Mouse (Mus musculus): ENCODE data around the gene Echs1. TPM values are rescaled to one million over a fixed set of nuclear protein-coding genes. Genes with fewer than 3 reads are reported as not detected.
"Not testable (repeated sequence)": the region's sequence is repeated elsewhere in the genome, so short reads cannot be mapped to it uniquely, and the experiment has no call there.

Echs1 gene
- polyA plus RNA-seq, 1 experiment from 2014 or later = 136 TPM

DNA sequence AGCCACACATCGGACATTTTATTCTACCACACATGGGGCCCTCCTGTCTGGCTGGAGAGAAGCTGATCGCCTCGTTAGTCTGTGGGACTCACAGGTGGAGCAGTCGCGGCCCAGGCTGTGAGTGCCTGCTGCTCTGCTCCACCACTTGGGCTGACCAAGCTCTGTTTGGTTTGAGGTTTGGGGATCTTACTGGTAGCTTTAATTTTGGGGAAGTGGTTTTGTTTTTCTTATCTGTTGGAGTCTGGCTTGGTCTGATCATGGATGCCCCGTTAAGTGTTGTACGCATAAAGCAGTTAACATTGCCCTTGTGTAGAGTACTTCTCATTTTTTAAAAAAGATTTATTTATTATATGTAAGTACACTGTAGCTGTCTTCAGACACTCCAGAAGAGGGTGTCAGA, 17.8 kb upstream of the Echs1 start:
- WGBS = 90% methylated on average over 7 of the region's 7 CpGs

DNA sequence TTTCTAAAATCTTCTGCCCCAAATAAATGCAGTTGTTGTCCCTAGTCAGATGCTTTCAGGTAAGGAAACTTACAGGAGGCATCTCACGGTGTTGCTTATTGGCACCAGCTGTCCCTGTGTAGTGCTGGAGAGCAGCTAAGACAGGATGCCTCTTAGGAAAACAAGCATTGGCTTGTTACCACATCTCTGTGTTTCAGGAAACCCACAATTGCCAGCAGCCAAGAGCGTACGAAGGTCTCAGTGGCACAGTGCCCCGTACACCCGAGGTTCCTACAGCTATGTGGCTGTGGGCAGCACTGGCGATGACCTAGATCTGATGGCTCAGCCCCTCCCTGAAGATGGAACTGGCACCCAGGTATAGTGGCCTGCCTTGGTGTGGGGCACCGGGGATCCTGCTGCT, 15.9 kb upstream of the Echs1 start:
- not testable (repeated sequence) for H3K4me1 ChIP-seq; H3K9ac ChIP-seq; H3K27ac ChIP-seq; H3K4me2 ChIP-seq; H3K9me3 ChIP-seq; ATAC-seq (ENCODE audit: low FRiP score); H3K27me3 ChIP-seq; H3K4me3 ChIP-seq (replicated peaks); H3K36me3 ChIP-seq (replicated peaks)
- WGBS = 93% methylated on average over 7 of the region's 7 CpGs

More for the DNA sequence above, 17.8 kb upstream of the Echs1 start:
- not testable (repeated sequence) for H3K9ac ChIP-seq; H3K4me2 ChIP-seq; H3K27me3 ChIP-seq; H3K36me3 ChIP-seq (replicated peaks); H3K4me1 ChIP-seq; H3K9me3 ChIP-seq; H3K27ac ChIP-seq; H3K4me3 ChIP-seq (replicated peaks); ATAC-seq (ENCODE audit: low FRiP score)

DNA sequence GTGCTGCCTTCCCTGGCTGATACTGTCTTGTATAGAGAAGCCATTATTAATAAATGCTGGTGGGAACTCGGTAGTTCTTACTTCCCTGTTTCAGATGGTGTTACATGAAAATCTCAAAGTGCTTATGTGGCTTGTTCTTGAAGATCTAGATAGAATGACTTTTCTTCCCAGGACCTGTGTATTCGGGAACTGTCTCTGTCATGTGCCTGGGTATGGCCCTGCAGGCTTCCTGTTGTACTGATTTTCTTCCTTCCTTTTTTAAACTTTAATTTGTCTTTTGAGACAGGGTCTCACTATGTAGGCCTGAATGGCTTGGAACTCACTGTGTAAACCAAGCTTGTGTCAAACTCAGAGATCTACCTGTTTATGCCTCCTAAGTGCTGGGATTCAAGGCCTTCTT, 11.6 kb upstream of the Echs1 start:
- peaks cover 3% of the 10 kb centered on the region; the same call in 1 of the 2 replicates for H3K36me3 ChIP-seq (replicated peaks)
- no peak for ATAC-seq (ENCODE audit: low FRiP score)
- H3K4me2 ChIP-seq = no peak overlapping the region
- H3K9me3 ChIP-seq = no peaks in the 10 kb centered on the region
- peaks cover 4% of the 10 kb centered on the region; the same call in 1 of the 2 replicates for H3K4me1 ChIP-seq
- H3K27me3 ChIP-seq = peaks cover 12% of the 10 kb centered on the region; the same call in 1 of the 2 replicates
- H3K27ac ChIP-seq = no peak overlapping the region
- H3K9ac ChIP-seq = no peak overlapping the region
- H3K4me3 ChIP-seq (replicated peaks) = no peak overlapping the region
- 90% methylated on average over 2 of the region's 2 CpGs for WGBS

DNA sequence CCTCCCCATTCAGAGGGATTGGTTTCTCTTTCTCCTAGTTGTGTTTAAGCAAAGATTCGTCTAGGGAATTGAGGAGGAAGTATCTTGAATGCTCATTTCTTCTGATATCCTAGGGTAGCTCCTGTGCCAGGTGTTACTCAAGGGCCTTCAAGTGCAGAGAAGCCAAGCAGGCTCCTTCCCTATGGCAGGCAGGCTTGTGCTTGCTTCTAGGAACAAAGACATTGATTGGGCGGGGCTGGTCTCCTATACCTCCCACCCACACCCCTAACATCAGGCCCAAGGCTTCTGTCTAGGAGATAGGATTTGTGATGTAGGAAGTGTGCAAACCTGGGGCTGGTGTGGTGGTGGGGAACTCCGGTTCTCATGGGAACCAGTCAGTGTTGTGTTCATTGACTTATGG, 10.7 kb upstream of the Echs1 start:
- Histone ChIP-seq H3K27me3 (peaks cover 12% of the 10 kb centered on the region; the same call in 1 of the 2 replicates), H3K9ac (no peak overlapping the region), H3K4me1 (peaks cover 4% of the 10 kb centered on the region; the same call in 1 of the 2 replicates), H3K27ac (no peak overlapping the region), H3K9me3 (no peaks in the 10 kb centered on the region), H3K4me2 (no peak overlapping the region), H3K36me3 (replicated peaks) (peaks cover 3% of the 10 kb centered on the region; the same call in 1 of the 2 replicates), H3K4me3 (replicated peaks) (no peak overlapping the region)
- no peak for ATAC-seq (ENCODE audit: low FRiP score)
- 93% methylated on average over 3 of the region's 3 CpGs for WGBS

DNA sequence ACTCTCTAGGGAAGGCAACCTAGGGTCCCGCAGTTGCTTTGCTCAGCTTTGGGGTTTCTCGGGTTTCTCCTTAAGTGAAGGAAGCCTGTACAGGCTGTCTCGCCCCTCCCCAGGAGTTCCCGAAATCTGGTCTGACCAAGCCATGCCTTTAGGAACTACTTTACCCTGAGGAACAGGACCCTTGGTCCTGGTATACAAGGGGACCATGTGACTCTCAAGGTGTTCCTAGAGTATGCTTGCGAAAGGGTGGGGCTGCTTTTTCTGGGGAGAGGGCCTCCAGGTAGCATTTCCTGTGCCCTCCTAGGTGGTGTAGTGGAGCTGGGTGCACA, 9.7 kb upstream of the Echs1 start:
- H3K4me2 ChIP-seq = peak overlapping the region; percentile 80
- peak overlapping the region; percentile 61 for H3K9ac ChIP-seq
- H3K27me3 ChIP-seq = peaks cover 12% of the 10 kb centered on the region; the same call in 1 of the 2 replicates
- H3K4me1 ChIP-seq = peaks cover 4% of the 10 kb centered on the region; the same call in 1 of the 2 replicates
- no peak overlapping the region for H3K27ac ChIP-seq
- WGBS = 6% methylated on average over 5 of the region's 5 CpGs
- H3K36me3 ChIP-seq (replicated peaks) = peaks cover 3% of the 10 kb centered on the region; the same call in 1 of the 2 replicates
- peak; percentile 5; the same call in 1 of the 2 replicates for ATAC-seq (ENCODE audit: low FRiP score)
- peak overlapping the region; percentile 52 for H3K4me3 ChIP-seq (replicated peaks)
- no peaks in the 10 kb centered on the region for H3K9me3 ChIP-seq

DNA sequence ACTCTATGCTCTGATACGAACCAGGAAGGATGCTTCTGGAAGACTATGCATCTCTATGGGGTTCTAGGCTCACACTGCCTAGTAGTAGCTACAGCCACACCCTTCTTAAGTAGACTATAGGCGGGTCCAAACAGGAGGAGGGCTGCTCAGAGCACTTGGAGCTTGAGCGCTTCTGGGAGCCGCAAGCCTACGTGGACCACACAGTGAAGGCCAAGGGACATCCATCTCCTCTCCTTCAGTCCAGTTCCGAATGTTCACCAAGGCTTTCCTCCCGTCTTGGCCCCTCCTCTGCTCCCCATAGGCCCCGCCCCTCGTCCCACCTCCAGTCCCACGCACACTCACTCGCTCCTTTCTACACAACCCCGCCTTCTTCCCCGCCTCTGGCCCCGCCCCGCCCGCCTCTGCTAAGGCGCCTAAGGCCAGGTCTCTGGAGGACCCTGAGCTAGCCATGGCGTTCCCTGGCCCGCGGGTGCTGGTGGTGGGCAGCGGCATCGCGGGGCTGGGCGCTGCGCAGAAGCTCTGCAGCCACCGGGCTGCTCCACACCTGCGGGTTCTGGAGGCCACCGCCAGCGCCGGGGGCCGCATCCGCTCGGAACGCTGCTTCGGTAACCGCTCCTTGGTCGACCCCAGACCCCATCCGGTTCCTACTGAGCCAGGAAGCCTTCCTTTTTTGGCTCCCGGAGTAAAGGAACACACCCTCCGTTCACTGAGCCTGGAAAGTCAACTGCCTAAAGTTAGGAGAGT, 9.2 kb upstream of the Echs1 start:
- Histone ChIP-seq H3K4me3 (replicated peaks) (peak overlapping the region; percentile 52), H3K9me3 (no peaks in the 10 kb centered on the region), H3K36me3 (replicated peaks) (peaks cover 3% of the 10 kb centered on the region; the same call in 1 of the 2 replicates), H3K27ac (no peak overlapping the region), H3K4me2 (peak overlapping the region; percentile 80), H3K27me3 (peaks cover 12% of the 10 kb centered on the region; the same call in 1 of the 2 replicates), H3K4me1 (peaks cover 4% of the 10 kb centered on the region; the same call in 1 of the 2 replicates), H3K9ac (peak overlapping the region; percentile 61)
- peak; percentile 98 for ATAC-seq (ENCODE audit: low FRiP score)
- 1% methylated on average over 40 of the region's 40 CpGs for WGBS

DNA sequence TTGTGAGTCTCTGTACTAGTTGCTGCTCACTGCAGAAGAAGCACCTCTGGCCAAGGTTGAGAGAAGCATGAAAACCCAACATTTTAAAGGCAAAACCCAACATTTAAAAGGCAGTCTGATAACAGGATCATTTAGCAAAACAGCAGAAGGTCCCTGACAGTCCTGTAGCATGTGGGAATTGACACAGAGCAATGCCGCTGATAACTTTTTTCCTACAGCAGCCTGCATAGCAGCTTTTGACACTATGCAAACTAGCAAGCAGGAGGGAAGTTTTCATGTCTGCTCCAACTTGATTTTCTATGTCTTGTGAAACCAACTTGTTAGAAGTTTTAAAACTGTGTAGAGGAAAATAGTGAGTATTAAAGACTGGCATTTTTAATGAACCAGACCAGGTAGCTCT, 8.1 kb upstream of the Echs1 start:
- peaks cover 4% of the 10 kb centered on the region; the same call in 1 of the 2 replicates for H3K4me1 ChIP-seq
- no peak overlapping the region for H3K4me2 ChIP-seq
- no peaks in the 10 kb centered on the region for H3K9me3 ChIP-seq
- ATAC-seq (ENCODE audit: low FRiP score) = no peak
- H3K27me3 ChIP-seq = peaks cover 12% of the 10 kb centered on the region; the same call in 1 of the 2 replicates
- no peak overlapping the region for H3K4me3 ChIP-seq (replicated peaks)
- H3K9ac ChIP-seq = no peak overlapping the region
- WGBS = 94% methylated on average over 1 of the region's 1 CpGs
- no peaks in the 10 kb centered on the region for H3K36me3 ChIP-seq (replicated peaks)
- H3K27ac ChIP-seq = no peak overlapping the region

DNA sequence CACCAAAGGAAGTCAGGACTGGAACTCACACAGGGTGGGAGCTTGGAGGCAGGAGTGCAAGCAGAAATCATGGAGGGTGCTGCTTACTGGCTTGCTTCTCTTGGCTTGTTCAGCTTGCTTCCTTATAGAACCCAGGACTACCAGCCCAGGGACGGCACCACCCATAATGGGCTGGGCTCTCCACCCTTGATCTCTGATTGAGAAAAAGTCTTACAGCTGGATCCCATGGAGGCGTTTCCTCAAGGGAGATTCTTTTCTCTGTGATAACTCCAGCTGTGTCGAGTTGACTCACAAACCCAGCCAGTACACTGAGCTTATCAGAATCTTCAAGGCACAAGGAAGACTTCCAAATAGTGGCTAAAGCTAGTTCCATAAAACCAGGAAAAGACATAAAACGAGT, 6.5 kb upstream of the Echs1 start:
- H3K4me2 ChIP-seq = no peak overlapping the region
- WGBS = 36% methylated on average over 4 of the region's 4 CpGs
- H3K4me1 ChIP-seq = peaks cover 4% of the 10 kb centered on the region; the same call in 1 of the 2 replicates
- H3K27me3 ChIP-seq = peaks cover 12% of the 10 kb centered on the region; the same call in 1 of the 2 replicates
- no peak for ATAC-seq (ENCODE audit: low FRiP score)
- no peaks in the 10 kb centered on the region for H3K36me3 ChIP-seq (replicated peaks)
- H3K9ac ChIP-seq = no peak overlapping the region
- no peaks in the 10 kb centered on the region for H3K9me3 ChIP-seq
- no peak overlapping the region for H3K4me3 ChIP-seq (replicated peaks)
- no peak overlapping the region for H3K27ac ChIP-seq

DNA sequence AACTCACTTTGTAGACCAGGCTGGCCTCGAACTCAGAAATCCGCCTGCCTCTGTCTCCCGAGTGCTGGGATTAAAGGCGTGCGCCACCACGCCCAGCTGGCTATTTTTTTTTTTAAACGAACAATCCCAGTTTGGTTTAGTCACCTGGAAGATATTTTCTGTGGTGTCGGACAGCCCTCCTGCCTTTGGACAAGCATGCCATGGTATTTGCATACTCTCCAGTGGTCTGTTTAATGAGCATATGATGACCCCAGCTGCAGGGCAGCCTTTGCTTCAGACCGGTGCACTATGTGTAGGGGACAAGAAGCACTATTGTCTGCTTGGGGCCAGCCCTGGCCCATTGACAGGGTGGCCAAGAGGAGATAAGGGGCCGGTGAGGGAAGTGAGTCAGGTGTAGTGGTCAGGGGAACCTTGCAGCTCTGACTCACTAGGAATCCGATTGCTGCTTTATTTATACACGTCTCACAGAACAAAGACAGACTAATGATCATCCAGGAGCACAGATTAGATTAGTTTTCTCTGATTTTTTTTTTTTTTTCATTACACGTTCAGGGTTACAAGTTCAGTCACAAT, 5.1 kb upstream of the Echs1 start:
- no peak for ATAC-seq (ENCODE audit: low FRiP score)
- Histone ChIP-seq H3K4me3 (replicated peaks) (no peak overlapping the region), H3K27me3 (peaks cover 12% of the 10 kb centered on the region; the same call in 1 of the 2 replicates), H3K36me3 (replicated peaks) (no peaks in the 10 kb centered on the region), H3K4me1 (peaks cover 4% of the 10 kb centered on the region; the same call in 1 of the 2 replicates), H3K9me3 (no peaks in the 10 kb centered on the region), H3K4me2 (no peak overlapping the region), H3K27ac (no peak overlapping the region), H3K9ac (no peak overlapping the region)
- 74% methylated on average over 13 of the region's 13 CpGs for WGBS

DNA sequence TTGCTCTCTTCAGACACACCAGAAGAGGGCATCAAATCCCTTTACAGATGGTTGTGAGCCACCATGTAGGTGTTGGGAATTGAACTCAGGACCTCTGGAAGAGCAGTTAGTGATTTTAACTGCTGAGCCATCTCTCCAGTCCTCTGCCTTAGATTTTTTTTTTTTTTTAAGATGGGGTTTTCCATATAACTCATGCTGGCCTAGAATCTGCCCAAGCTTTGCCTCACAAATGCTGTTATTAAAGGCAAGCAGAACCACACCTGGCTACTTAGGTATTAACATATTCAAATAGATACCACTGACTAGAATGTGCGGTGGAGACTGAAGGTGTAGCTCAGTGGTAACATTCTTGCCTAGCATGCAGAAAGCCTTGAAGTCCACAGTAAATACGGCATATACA, 4.2 kb upstream of the Echs1 start:
- 86% methylated on average over 2 of the region's 2 CpGs for WGBS
- peaks cover 12% of the 10 kb centered on the region; the same call in 1 of the 2 replicates for H3K27me3 ChIP-seq
- no peaks in the 10 kb centered on the region for H3K9me3 ChIP-seq
- ATAC-seq (ENCODE audit: low FRiP score) = no peak
- no peak overlapping the region for H3K4me3 ChIP-seq (replicated peaks)
- no peak overlapping the region for H3K4me2 ChIP-seq
- H3K27ac ChIP-seq = no peak overlapping the region
- H3K36me3 ChIP-seq (replicated peaks) = no peaks in the 10 kb centered on the region
- no peak overlapping the region for H3K9ac ChIP-seq
- peaks cover 3% of the 10 kb centered on the region; the same call in 1 of the 2 replicates for H3K4me1 ChIP-seq

DNA sequence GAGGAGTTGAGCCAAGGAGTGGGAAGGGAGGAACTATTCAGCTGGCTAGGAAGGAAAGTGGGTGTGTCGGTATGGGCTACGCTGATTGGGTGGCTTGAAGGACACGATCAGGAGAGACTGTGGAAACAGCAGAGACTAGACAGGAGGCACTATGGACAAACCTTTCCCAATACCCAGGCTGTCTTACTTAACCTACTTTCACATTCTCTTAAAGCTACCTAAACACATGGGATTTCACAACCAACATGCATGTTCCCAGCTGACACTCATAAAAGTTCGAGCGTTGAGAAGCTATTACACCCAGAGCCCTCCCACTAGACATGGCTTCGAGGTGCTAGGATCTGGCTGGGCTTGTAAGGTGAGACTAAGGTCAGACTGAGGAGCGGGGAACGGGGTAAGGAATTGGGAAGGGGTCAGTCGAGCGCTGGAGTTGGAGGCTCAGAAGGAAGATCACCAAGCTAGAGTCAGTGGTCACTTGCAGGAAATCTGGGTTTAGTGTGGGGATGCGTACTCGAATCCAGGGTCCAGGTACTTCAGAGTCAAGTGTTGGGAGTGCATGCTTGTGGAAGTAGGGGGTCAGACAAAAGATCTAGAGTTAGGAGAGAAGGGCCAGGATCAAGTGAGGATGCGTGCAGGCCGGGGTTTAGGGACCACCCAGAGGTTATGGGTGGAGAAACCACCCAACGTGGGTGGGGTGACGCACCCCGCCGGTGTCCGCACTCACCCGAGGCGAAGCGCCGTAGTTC, 520 bp downstream of the Echs1 start, which contains the start of gene Paox:
Paox (plus strand) TSS at position 217 of the 746 bp plus-strand sequence.
- peaks cover 22% of the 10 kb centered on the region for H3K36me3 ChIP-seq (replicated peaks)
- H3K4me3 ChIP-seq (replicated peaks) = peak within 1 kb of the TSS; percentile 78
- no peaks in the 10 kb centered on the region for H3K9me3 ChIP-seq
- H3K4me1 ChIP-seq = peaks cover 4% of the 10 kb centered on the region; the same call in 1 of the 2 replicates
- 4% methylated on average over 23 of the region's 23 CpGs for WGBS
- H3K9ac ChIP-seq = peak within 1 kb of the TSS; percentile 84
- peak; percentile 68 for ATAC-seq (ENCODE audit: low FRiP score)
- H3K4me2 ChIP-seq = peak within 1 kb of the TSS; percentile 85
- H3K27ac ChIP-seq = peak within 1 kb of the TSS; percentile 65
- no peaks in the 10 kb centered on the region for H3K27me3 ChIP-seq

DNA sequence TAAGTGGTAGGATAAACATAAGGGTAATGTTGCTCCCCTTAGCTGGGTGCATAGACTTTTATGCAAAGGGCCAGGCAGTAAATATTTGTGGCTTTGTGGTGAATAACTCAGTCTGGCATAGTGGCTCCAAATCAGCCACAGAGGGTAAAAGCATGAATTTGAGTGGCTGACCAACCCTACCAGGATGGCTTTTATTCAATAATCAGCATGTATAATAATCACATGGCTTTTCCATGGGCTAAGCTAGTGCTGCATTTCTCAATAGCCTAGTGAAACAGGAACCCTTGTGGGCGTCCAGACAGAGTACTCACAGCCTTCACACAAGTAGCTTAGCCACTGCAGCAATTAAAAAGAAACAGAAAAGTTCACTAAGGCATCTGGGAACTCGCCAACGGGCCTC, 4.3 kb downstream of the Echs1 start:
- no peak overlapping the region for H3K9ac ChIP-seq
- no peaks in the 10 kb centered on the region for H3K27me3 ChIP-seq
- no peak overlapping the region for H3K4me2 ChIP-seq
- peaks cover 59% of the 10 kb centered on the region for H3K36me3 ChIP-seq (replicated peaks)
- WGBS = 62% methylated on average over 3 of the region's 3 CpGs
- no peak for ATAC-seq (ENCODE audit: low FRiP score)
- peaks cover 4% of the 10 kb centered on the region; the same call in 1 of the 2 replicates for H3K4me1 ChIP-seq
- H3K4me3 ChIP-seq (replicated peaks) = no peak overlapping the region
- H3K9me3 ChIP-seq = no peaks in the 10 kb centered on the region
- no peak overlapping the region for H3K27ac ChIP-seq

Measured in forebrain, embryonic 12.5 days (tissue).